In the genomic region with DNA sequence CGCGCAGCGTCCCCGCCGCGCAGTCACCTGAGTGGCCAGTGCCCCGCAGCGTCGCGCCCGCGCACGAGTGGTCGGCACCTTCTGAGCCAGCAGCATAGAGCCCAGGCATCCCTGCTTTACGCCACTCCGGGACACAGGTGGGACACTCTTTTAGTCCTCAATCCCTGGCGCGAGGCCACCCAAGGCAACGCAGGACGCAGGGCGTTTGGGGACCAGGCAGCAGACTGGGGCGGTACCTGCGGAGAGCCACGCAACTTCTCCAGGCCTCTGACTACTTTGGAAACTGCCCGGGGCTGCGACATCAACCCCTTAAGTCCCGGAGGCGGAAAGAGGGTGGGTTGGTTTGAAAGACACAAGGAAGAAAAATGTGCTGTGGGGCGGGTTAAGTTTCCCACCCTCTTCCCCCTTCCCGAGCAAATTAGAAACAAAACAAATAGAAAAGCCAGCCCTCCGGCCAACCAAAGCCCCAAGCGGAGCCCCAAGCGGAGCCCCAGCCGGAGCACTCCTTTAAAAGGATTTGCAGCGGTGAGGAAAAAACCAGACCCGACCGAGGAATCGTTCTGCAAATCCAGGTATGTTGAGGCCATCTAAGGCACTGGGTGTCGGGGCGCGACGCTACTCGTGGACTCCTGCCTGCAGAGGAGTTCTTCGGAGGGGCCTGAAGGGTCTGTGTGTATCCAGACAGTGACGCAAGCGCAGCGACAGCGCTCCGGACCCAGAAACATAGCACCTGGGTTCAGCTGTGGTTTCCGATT, we compare ENCODE assay signal across 9 mouse cellular contexts. TPM values are rescaled to one million over a fixed set of nuclear protein-coding genes. Genes with fewer than 3 reads are reported as not detected.
DNase-seq lines count a peak whose midpoint lies in the region; ATAC-seq and TF ChIP-seq lines count a peak whose summit lies in the region.
"Had no signal": no experiment of that assay in that cellular context is flagged by ENCODE, and none has a peak within 500 bp of the region (broad histone marks: within the 10 kb centered on the region; RNA-seq: fewer than 3 reads in every experiment).

Gene Lepr, plus strand, starts transcription at position 38 of the 755 bp plus-strand sequence.

- TF ChIP-seq POLR2A in lung, adult 2 months (IDR thresholded peaks at IDR 0.05; ENCODE audit: borderline replicate concordance, extremely low read depth, low read depth, low read length) = peak; percentile 16; the same call in 1 of the 2 replicates

- no peak for ATAC-seq in intestine, postnatal 0 days
- ATAC-seq in megakaryocyte progenitor cell, adult 5-6 weeks (replicated peaks; ENCODE audit: poor library complexity) = no peak

- peak within 1 kb of the TSS; percentile 31; the same call in 1 of the 2 replicates for H3K9ac ChIP-seq in intestine, postnatal 0 days (ENCODE audit: low read depth, low read length)

- H3K27me3 ChIP-seq in intestine, postnatal 0 days (replicated peaks; ENCODE audit: control insufficient read depth, insufficient read depth, low read length) = peaks cover 20% of the 10 kb centered on the region; the same call in 1 of the 2 replicates
- H3K27me3 ChIP-seq: CH12.LX had no signal

- H3K36me3 ChIP-seq in intestine, postnatal 0 days (ENCODE audit: control insufficient read depth, insufficient read depth) = no peaks in the 10 kb centered on the region

- H3K27ac ChIP-seq in intestine, postnatal 0 days (ENCODE audit: low read depth, low read length) = no peak within 1 kb of the TSS

- no peak for TF ChIP-seq CTCF in intestine, postnatal 0 days (IDR thresholded peaks at IDR 0.05; ENCODE audit: low read depth)
- no peak for TF ChIP-seq CTCF in lung, adult 2 months (IDR thresholded peaks at IDR 0.05; ENCODE audit: insufficient read depth, low read length)

- no peaks in the 10 kb centered on the region for H3K9me3 ChIP-seq in intestine, postnatal 0 days (ENCODE audit: control insufficient read depth)

- WGBS in intestine, postnatal 0 days = under 1% methylated on average over 50 of the region's 50 CpGs
- WGBS in lung, adult 2 months = 2% methylated on average over 50 of the region's 50 CpGs

- H3K4me1 ChIP-seq in intestine, postnatal 0 days (replicated peaks; ENCODE audit: control insufficient read depth, insufficient read depth, low read length) = 0 out of 2 replicates have a peak, but pooled peaks cover 3% of the 10 kb centered on the region
- H3K4me1 ChIP-seq in lung, adult 2 months (ENCODE audit: control insufficient read depth, insufficient read depth, low read length) = no peaks in the 10 kb centered on the region

- peak; percentile 2 for DNase-seq in gastrocnemius, adult 18-20 months (ENCODE audit: low spot score)
- no peak for DNase-seq in gastrocnemius, adult 8-10 months (ENCODE audit: low spot score in 2 of 2)
- DNase-seq in adrenal gland, postnatal 25 days = peak; percentile 34
- DNase-seq in gastrocnemius, postnatal 14 days = peak; percentile 17
- peak; percentile 44 for DNase-seq in lung, adult 2 months
- peak; percentile 29 for DNase-seq in right cerebral cortex, postnatal 4 days

- intact Hi-C loops in gastrocnemius, postnatal 14 days (cut with DNase I; ENCODE audit: low total_unique reads) = no loop called here

- H3K4me3 ChIP-seq in intestine, postnatal 0 days (ENCODE audit: low read depth, low read length) = peak within 1 kb of the TSS; percentile 46
- H3K4me3 ChIP-seq in lung, adult 2 months (replicated peaks; ENCODE audit: extremely low read depth, low read depth, low read length) = peak within 1 kb of the TSS; percentile 74

- peak within 1 kb of the TSS; percentile 73 for H3K4me2 ChIP-seq in intestine, postnatal 0 days (replicated peaks; ENCODE audit: low read depth)

RNA-seq across cellular contexts. Expression of gene Lepr, which starts in this region (rescaled TPM):
- 1 to 10 TPM; 1.5 to 2.4 TPM for total RNA-seq in gastrocnemius, adult 18-20 months (2021)
- total RNA-seq in gastrocnemius, adult 8-10 months (2022) = 1 to 10 TPM in 3 of 4 experiments, under 1 TPM in 1; 0.85 to 4.2 (median 1.8) TPM
- 11.8 and 14.5 TPM in 2 replicates for total RNA-seq in adrenal gland, postnatal 25 days (2021)
- total RNA-seq in gastrocnemius, postnatal 14 days (2021) = 1 to 10 TPM; 3.4 to 3.8 TPM
- 1.9 TPM in 2 replicates for polyA plus RNA-seq in intestine, postnatal 0 days (2015; fragmentation: Nextera tagmentation; extraction: Ambion mirVana)
- polyA plus RNA-seq in lung, adult 2 months (2012; rRNA removed) = 8.6 and 13.6 TPM in 2 replicates
- total RNA-seq in megakaryocyte progenitor cell, adult 5-6 weeks (2015) = 0.91 TPM in 1 of 2 replicates, not detected in the other
- total RNA-seq in megakaryocyte progenitor cell, adult 5-6 weeks (2017) = 0.04 TPM in 1 of 2 replicates, not detected in the other
- total RNA-seq: CH12.LX had no signal

Comparison
In these comparisons a context has a peak if more than half of its experiments do, and no peak if none do; other contexts are left out.
1. DNase-seq: peak in gastrocnemius, adult 18-20 months (single experiment), adrenal gland, postnatal 25 days (single experiment), gastrocnemius, postnatal 14 days (single experiment), lung, adult 2 months (single experiment) and right cerebral cortex, postnatal 4 days (single experiment); none in gastrocnemius, adult 8-10 months (0 of 2).